Mouse (Mus musculus) cerebellum, adult 2 months (tissue): ENCODE results near the gene Macf1.

Experiments used
- CTCF ChIP-seq: fragments of 200-500 bp; IDR thresholded peaks from 2 replicates; pipeline ENCODE4 v1.5.1; 2011; ENCODE audit warnings: low read depth, mild to moderate bottlenecking, control low read depth, low read length, moderate library complexity, borderline replicate concordance; ENCODE audit not compliant: insufficient read depth
- POLR2A ChIP-seq: fragments of 200-500 bp; IDR thresholded peaks from 2 replicates; pipeline ENCODE4 v1.6.1; 2011; ENCODE audit warnings: low read length, control low read depth, borderline replicate concordance; ENCODE audit not compliant: insufficient read depth

GRCm38 (mm10) chr4:123422828-123423227, 261.3 kb downstream of the Macf1 start:
- TF ChIP-seq POLR2A (no peak), CTCF (no peak)
